ENCODE assay signal across 9 mouse cellular contexts in the genomic region with DNA sequence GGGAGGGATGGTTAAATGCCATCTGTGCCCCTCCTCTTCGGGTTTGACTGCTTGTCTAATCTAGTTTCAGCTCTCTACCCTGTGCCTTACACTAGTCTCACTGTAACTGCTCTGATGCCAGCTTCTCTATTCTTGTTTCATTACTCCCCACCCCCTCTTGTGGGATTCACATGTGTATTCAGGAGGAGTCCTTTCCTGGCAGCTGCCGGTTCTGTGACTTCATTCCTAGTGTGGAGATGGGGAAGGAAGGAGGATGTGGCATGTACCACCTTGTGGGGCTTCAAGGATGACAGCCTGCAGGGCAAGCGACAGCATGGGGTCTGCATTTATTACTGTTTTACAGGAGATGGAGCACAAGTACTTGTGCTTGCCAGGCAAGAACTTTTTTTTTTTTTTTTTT. TPM values are rescaled to one million over a fixed set of nuclear protein-coding genes. Genes with fewer than 3 reads are reported as not detected.
DNase-seq lines count a peak whose midpoint lies in the region; ATAC-seq lines count a peak whose summit lies in the region.
"Had no signal": no experiment of that assay in that cellular context is flagged by ENCODE, and none has a peak within 500 bp of the region (broad histone marks: within the 10 kb centered on the region; RNA-seq: fewer than 3 reads in every experiment).

No protein-coding gene starts in this region.

- intact Hi-C loops in heart, postnatal 14 days (cut with DNase I) = loop anchor here (5.0 kb wide), 1 partner anchor 95 kb away; a partner anchor contains a TSS

- H3K9me3 ChIP-seq in embryonic facial prominence, embryonic 15.5 days (replicated peaks) = no peaks in the 10 kb centered on the region
- H3K9me3 ChIP-seq in liver, embryonic 16.5 days (replicated peaks; ENCODE audit: control insufficient read depth, low read length) = no peaks in the 10 kb centered on the region

- H3K27ac ChIP-seq in embryonic facial prominence, embryonic 15.5 days (replicated peaks) = 0 out of 2 replicates have a peak overlapping the region, but pooled peaks have one; percentile 12
- H3K27ac ChIP-seq in liver, embryonic 16.5 days (ENCODE audit: low read length) = no peak overlapping the region

- H3K4me3 ChIP-seq in embryonic facial prominence, embryonic 15.5 days (replicated peaks) = peak overlapping the region; percentile 85
- H3K4me3 ChIP-seq in liver, embryonic 16.5 days (ENCODE audit: low read depth, low read length) = no peak overlapping the region

- no peak for ATAC-seq in embryonic facial prominence, embryonic 15.5 days (ENCODE audit: insufficient number of reproducible peaks, low FRiP score, low TSS enrichment, low read depth)
- no peak for ATAC-seq in liver, embryonic 16.5 days (ENCODE audit: low read depth)

- H3K4me1 ChIP-seq in embryonic facial prominence, embryonic 15.5 days = peaks cover 32% of the 10 kb centered on the region
- H3K4me1 ChIP-seq in liver, embryonic 16.5 days (ENCODE audit: control insufficient read depth, low read depth, low read length) = peaks cover 23% of the 10 kb centered on the region

- WGBS in embryonic facial prominence, embryonic 15.5 days = 48% methylated on average over 3 of the region's 3 CpGs
- 47% methylated on average over 3 of the region's 3 CpGs for WGBS in liver, embryonic 16.5 days (ENCODE audit: insufficient replicate concordance)

- peak; percentile 90 for DNase-seq in heart, adult 11 months
- DNase-seq in heart, postnatal 14 days = no peak
- peak; percentile 35 for DNase-seq in 416B (ENCODE audit: low read depth)
- DNase-seq in right cerebral cortex, adult 18-20 months = no peak
- DNase-seq in ovary, postnatal 36 days (ENCODE audit: low spot score) = no peak
- DNase-seq in kidney, adult 11 months = no peak
- DNase-seq: gastrocnemius, postnatal 36 days had no signal

- H3K4me2 ChIP-seq in embryonic facial prominence, embryonic 15.5 days (replicated peaks) = peak overlapping the region; percentile 86; the same call in 1 of the 2 replicates
- peak overlapping the region; percentile 91; the same call in 1 of the 2 replicates for H3K4me2 ChIP-seq in liver, embryonic 16.5 days (ENCODE audit: low read depth, low read length)

- H3K9ac ChIP-seq in embryonic facial prominence, embryonic 15.5 days = no peak overlapping the region
- H3K9ac ChIP-seq in liver, embryonic 16.5 days (ENCODE audit: low read depth, low read length) = no peak overlapping the region

- peaks cover 30% of the 10 kb centered on the region for H3K36me3 ChIP-seq in embryonic facial prominence, embryonic 15.5 days
- no peaks in the 10 kb centered on the region for H3K36me3 ChIP-seq in liver, embryonic 16.5 days (ENCODE audit: control insufficient read depth, insufficient read depth)

- no peaks in the 10 kb centered on the region for H3K27me3 ChIP-seq in embryonic facial prominence, embryonic 15.5 days
- H3K27me3 ChIP-seq in liver, embryonic 16.5 days (ENCODE audit: control insufficient read depth, insufficient read depth, low read depth, low read length) = no peaks in the 10 kb centered on the region

RNA-seq across cellular contexts. Expression of a gene that starts 1.6 kb away (rescaled TPM):
- total RNA-seq in heart, postnatal 14 days (2021) = 1 to 10 TPM; 1.9 to 4.8 TPM
- polyA plus RNA-seq in embryonic facial prominence, embryonic 15.5 days (2015; fragmentation: Nextera tagmentation; extraction: Ambion mirVana) = 30.0 and 33.1 TPM in 2 replicates
- 4.1 and 17.0 TPM in 2 replicates for polyA plus RNA-seq in liver, embryonic 16.5 days (2015; fragmentation: Nextera tagmentation; extraction: Ambion mirVana)

RNA-seq across cellular contexts. Expression of a gene that starts 1.7 kb away (rescaled TPM):
- total RNA-seq in heart, postnatal 14 days (2021) = 10 to 100 TPM; 22.0 to 22.9 TPM
- 96.7 and 97.7 TPM in 2 replicates for polyA plus RNA-seq in embryonic facial prominence, embryonic 15.5 days (2015; fragmentation: Nextera tagmentation; extraction: Ambion mirVana)
- polyA plus RNA-seq in liver, embryonic 16.5 days (2015; fragmentation: Nextera tagmentation; extraction: Ambion mirVana) = 11.0 and 11.2 TPM in 2 replicates

RNA-seq across cellular contexts. Expression of a gene that starts 2.1 kb away (rescaled TPM):
- 10 to 100 TPM; 83.7 to 94.3 TPM for total RNA-seq in heart, postnatal 14 days (2021)
- 204 and 209 TPM in 2 replicates for polyA plus RNA-seq in embryonic facial prominence, embryonic 15.5 days (2015; fragmentation: Nextera tagmentation; extraction: Ambion mirVana)
- 91.7 and 106 TPM in 2 replicates for polyA plus RNA-seq in liver, embryonic 16.5 days (2015; fragmentation: Nextera tagmentation; extraction: Ambion mirVana)

RNA-seq across cellular contexts. Expression of a gene that starts 8.6 kb away (rescaled TPM):
- 10 to 100 TPM; 29.7 to 34.0 TPM for total RNA-seq in heart, postnatal 14 days (2021)
- polyA plus RNA-seq in embryonic facial prominence, embryonic 15.5 days (2015; fragmentation: Nextera tagmentation; extraction: Ambion mirVana) = 45.2 and 48.1 TPM in 2 replicates
- 3.1 and 4.6 TPM in 2 replicates for polyA plus RNA-seq in liver, embryonic 16.5 days (2015; fragmentation: Nextera tagmentation; extraction: Ambion mirVana)

RNA-seq across cellular contexts. Expression of a gene that starts 8.7 kb away (rescaled TPM):
- under 1 TPM; 0.67 to 0.76 TPM for total RNA-seq in heart, postnatal 14 days (2021)
- 1.1 and 2.8 TPM in 2 replicates for polyA plus RNA-seq in embryonic facial prominence, embryonic 15.5 days (2015; fragmentation: Nextera tagmentation; extraction: Ambion mirVana)
- 0.13 and 0.16 TPM in 2 replicates for polyA plus RNA-seq in liver, embryonic 16.5 days (2015; fragmentation: Nextera tagmentation; extraction: Ambion mirVana)

Comparison
In these comparisons a context has a peak if more than half of its experiments do, and no peak if none do; other contexts are left out.
1. DNase-seq: peak in heart, adult 11 months (single experiment) and 416B (single experiment); none in heart, postnatal 14 days (0 of 2), right cerebral cortex, adult 18-20 months (single experiment), ovary, postnatal 36 days (single experiment) and kidney, adult 11 months (single experiment).